Mouse (Mus musculus) MEL (cell line): ENCODE results near the gene Aen. TPM values are rescaled to one million over a fixed set of nuclear protein-coding genes. Genes with fewer than 3 reads are reported as not detected.

Experiments
- DNase-seq: peaks from one replicate; pipeline ENCODE4 v3.0.0; 2011; ENCODE audit warnings: low read depth, low spot score
- H3K27ac ChIP-seq: 2 replicates; pipeline ENCODE4 v1.5.1; 2012; ENCODE audit warnings: low read depth, mild to moderate bottlenecking, control low read depth, low read length, moderate library complexity; ENCODE audit not compliant: control insufficient read depth
- H3K27me3 ChIP-seq, 2 experiments: fragments of 150-350 bp in 1 of 2; sonication (generic) in 1 of 2; 2 replicates each; pipeline ENCODE4 v1.6.1; 2012; ENCODE audit warnings: low read length in 2 of 2, mild to moderate bottlenecking in 2 of 2, improper control_type of control experiment in 1 of 2, moderate library complexity in 1 of 2; ENCODE audit not compliant: insufficient read depth in 2 of 2, control insufficient read depth in 1 of 2
- H3K36me3 ChIP-seq, 2 experiments: 2 replicates each; pipeline ENCODE4 v1.6.1; 2012 to 2014; ENCODE audit warnings: low read length in 2 of 2, improper control_type of control experiment in 1 of 2, inconsistent platforms in 1 of 2, mild to moderate bottlenecking in 1 of 2; ENCODE audit not compliant: insufficient read depth in 2 of 2, control insufficient read depth in 1 of 2
- H3K4me1 ChIP-seq, 2 experiments: fragments of 150-350 bp in 1 of 2; sonication (generic) in 1 of 2; 2 replicates each; pipeline ENCODE4 v1.6.1; 2012; ENCODE audit warnings: low read length in 2 of 2, improper control_type of control experiment in 1 of 2, mild to moderate bottlenecking in 1 of 2; ENCODE audit not compliant: insufficient read depth in 2 of 2, control insufficient read depth in 1 of 2
- H3K4me3 ChIP-seq, 2 experiments: fragments of 150-350 bp in 1 of 2; sonication (generic) in 1 of 2; 2 replicates each; pipeline ENCODE4 v1.5.1; 2012; ENCODE audit warnings: low read depth in 2 of 2, low read length in 2 of 2, mild to moderate bottlenecking in 2 of 2, moderate library complexity in 2 of 2, control low read depth in 1 of 2, improper control_type of control experiment in 1 of 2; ENCODE audit not compliant: control insufficient read depth in 1 of 2, insufficient read depth in 1 of 2
- H3K79me2 ChIP-seq: 2 replicates; pipeline ENCODE4 v1.6.1; 2012; ENCODE audit warnings: mild to moderate bottlenecking, low read length, moderate library complexity; ENCODE audit not compliant: control insufficient read depth, poor library complexity, insufficient read depth
- H3K9ac ChIP-seq: 2 replicates; pipeline ENCODE4 v1.6.1; 2012; ENCODE audit warnings: low read depth, mild to moderate bottlenecking, control low read depth, low read length, moderate library complexity; ENCODE audit not compliant: control insufficient read depth, poor library complexity, severe bottlenecking
- H3K9me3 ChIP-seq: fragments of 150-350 bp; sonication (generic); replicated peaks from 2 replicates; pipeline ENCODE4 v1.6.1; 2012; ENCODE audit warnings: mild to moderate bottlenecking, low read length, improper control_type of control experiment, moderate library complexity; ENCODE audit not compliant: insufficient read depth
- BHLHE40 ChIP-seq: IDR thresholded peaks from 2 replicates; pipeline ENCODE4 v1.6.1; 2012; ENCODE audit warnings: low read depth, mild to moderate bottlenecking, inconsistent platforms, low read length, improper control_type of control experiment, borderline replicate concordance
- E2F4 ChIP-seq: IDR thresholded peaks from 2 replicates; pipeline ENCODE4 v1.6.1; 2011; ENCODE audit warnings: low read depth, low read length, improper control_type of control experiment, borderline replicate concordance
- ELF1 ChIP-seq: IDR thresholded peaks from 2 replicates; pipeline ENCODE4 v1.6.1; 2014; ENCODE audit warnings: low read depth, mild to moderate bottlenecking, inconsistent platforms, low read length, improper control_type of control experiment, moderate library complexity
- EP300 ChIP-seq, 2 experiments: IDR thresholded peaks; 2 replicates each; pipeline ENCODE4 v1.6.1; 2011; ENCODE audit warnings: improper control_type of control experiment in 2 of 2, low read length in 2 of 2, low read depth in 1 of 2, mild to moderate bottlenecking in 1 of 2
- GABPA ChIP-seq: IDR thresholded peaks from 2 replicates; pipeline ENCODE4 v1.6.1; 2012; ENCODE audit warnings: low read depth, mild to moderate bottlenecking, inconsistent platforms, low read length, improper control_type of control experiment, moderate library complexity
- GATA1 ChIP-seq: IDR thresholded peaks from 2 replicates; pipeline ENCODE4 v1.6.1; 2011; ENCODE audit warnings: low read depth, low read length, improper control_type of control experiment
- HCFC1 ChIP-seq: IDR thresholded peaks from 2 replicates; pipeline ENCODE4 v1.6.1; 2012; ENCODE audit warnings: low read depth, mild to moderate bottlenecking, inconsistent platforms, low read length, improper control_type of control experiment, moderate library complexity
- JUND ChIP-seq: IDR thresholded peaks from 2 replicates; pipeline ENCODE4 v1.6.1; 2011; ENCODE audit warnings: low read depth, mild to moderate bottlenecking, improper control_type of control experiment, low read length
- KAT2A ChIP-seq: conservative IDR thresholded peaks from 2 replicates; pipeline ENCODE4 v1.6.1; 2012; ENCODE audit warnings: low read depth, low read length, improper control_type of control experiment, inconsistent platforms
- MAX ChIP-seq: IDR thresholded peaks from 2 replicates; pipeline ENCODE4 v1.6.1; 2011; ENCODE audit warnings: low read length, improper control_type of control experiment
- MEF2A ChIP-seq: IDR thresholded peaks from 2 replicates; pipeline ENCODE4 v1.6.1; 2014; ENCODE audit warnings: low read depth, mild to moderate bottlenecking, inconsistent platforms, low read length, improper control_type of control experiment; ENCODE audit not compliant: poor library complexity, insufficient replicate concordance, severe bottlenecking; ENCODE audit errors: extremely low read depth
- MXI1 ChIP-seq: IDR thresholded peaks from 2 replicates; pipeline ENCODE4 v1.6.1; 2011; ENCODE audit warnings: mild to moderate bottlenecking, low read depth, low read length, improper control_type of control experiment
- MYB ChIP-seq: IDR thresholded peaks from 2 replicates; pipeline ENCODE4 v1.6.1; 2011; ENCODE audit warnings: mild to moderate bottlenecking, low read depth, low read length, improper control_type of control experiment
- NELFE ChIP-seq: IDR thresholded peaks from 2 replicates; pipeline ENCODE4 v1.6.1; 2011; ENCODE audit warnings: low read depth, low read length, improper control_type of control experiment
- NRF1 ChIP-seq: IDR thresholded peaks from 2 replicates; pipeline ENCODE4 v1.6.1; 2014; ENCODE audit warnings: low read depth, mild to moderate bottlenecking, inconsistent platforms, low read length, improper control_type of control experiment, moderate library complexity; ENCODE audit not compliant: poor library complexity, insufficient read depth, severe bottlenecking
- POLR2A ChIP-seq, 2 experiments: IDR thresholded peaks; 2 replicates each; pipeline ENCODE4 v1.6.1; 2011 to 2012; ENCODE audit warnings: low read length in 2 of 2, mild to moderate bottlenecking in 2 of 2, control low read depth in 1 of 2, improper control_type of control experiment in 1 of 2, low read depth in 1 of 2, moderate library complexity in 1 of 2; ENCODE audit not compliant: control insufficient read depth in 1 of 2, insufficient read depth in 1 of 2, poor library complexity in 1 of 2
- POLR2AphosphoS2 ChIP-seq: IDR thresholded peaks from 2 replicates; pipeline ENCODE4 v1.6.1; 2011; ENCODE audit warnings: low read length, improper control_type of control experiment
- POLR2AphosphoS5 ChIP-seq: IDR thresholded peaks from 2 replicates; pipeline ENCODE4 v1.6.1; 2012; ENCODE audit warnings: low read depth, borderline replicate concordance, mild to moderate bottlenecking, inconsistent platforms, low read length, moderate library complexity, mixed read lengths
- SIN3A ChIP-seq: IDR thresholded peaks from 2 replicates; pipeline ENCODE4 v1.6.1; 2012; ENCODE audit warnings: low read length, improper control_type of control experiment, inconsistent platforms
- SMC3 ChIP-seq: IDR thresholded peaks from 2 replicates; pipeline ENCODE4 v1.6.1; 2011; ENCODE audit warnings: low read depth, low read length, improper control_type of control experiment
- TBP ChIP-seq: IDR thresholded peaks from 2 replicates; pipeline ENCODE4 v1.8.0; 2011; ENCODE audit warnings: low read depth, low read length, improper control_type of control experiment
- TCF12 ChIP-seq: IDR thresholded peaks from 2 replicates; pipeline ENCODE4 v1.6.1; 2014; ENCODE audit warnings: low read depth, mild to moderate bottlenecking, inconsistent platforms, low read length, improper control_type of control experiment, moderate library complexity
- UBTF ChIP-seq: IDR thresholded peaks from 2 replicates; pipeline ENCODE4 v1.6.1; 2012; ENCODE audit warnings: low read depth, mild to moderate bottlenecking, inconsistent platforms, low read length, improper control_type of control experiment, moderate library complexity, borderline replicate concordance; ENCODE audit not compliant: insufficient read depth
- USF1 ChIP-seq: IDR thresholded peaks from 2 replicates; pipeline ENCODE4 v1.6.1; 2014; ENCODE audit warnings: low read depth, mild to moderate bottlenecking, inconsistent platforms, low read length, improper control_type of control experiment, moderate library complexity
- USF2 ChIP-seq, 2 experiments: IDR thresholded peaks; 2 replicates each; pipeline ENCODE4 v1.6.1; 2011 to 2012; ENCODE audit warnings: improper control_type of control experiment in 2 of 2, low read length in 2 of 2, borderline replicate concordance in 1 of 2, inconsistent platforms in 1 of 2, low read depth in 1 of 2, mild to moderate bottlenecking in 1 of 2; ENCODE audit not compliant: insufficient read depth in 1 of 2
- ZC3H11A ChIP-seq: IDR thresholded peaks from 2 replicates; pipeline ENCODE4 v1.6.1; 2012; ENCODE audit warnings: low read depth, mild to moderate bottlenecking, inconsistent platforms, low read length, improper control_type of control experiment
- ZKSCAN1 ChIP-seq: IDR thresholded peaks from 2 replicates; pipeline ENCODE4 v1.6.1; 2012; ENCODE audit warnings: low read depth, mild to moderate bottlenecking, inconsistent platforms, low read length, improper control_type of control experiment, moderate library complexity
- polyA plus RNA-seq, 2 experiments: library from polyadenylated mRNA; stranded (reverse) in 1 of 2; unstranded in 1 of 2; fragments of >175 nt in 1 of 2; fragments of >200 nt in 1 of 2; gene quantifications; 2 replicates each; pipeline versions ENCODE4 v1.2.1 to v1.2.4; 2012; ENCODE audit warnings: low replicate concordance in 2 of 2, low read depth in 1 of 2; ENCODE audit not compliant: insufficient read length in 2 of 2, insufficient read depth in 1 of 2, missing spikeins in 1 of 2
- total RNA-seq: library from RNA; depleted of rRNA; stranded (reverse); fragments of 300-350 nt; gene quantifications from 2 replicates; pipeline ENCODE4 v1.2.3, GENCODE M21; 2012

Gene Aen
- total and polyA plus RNA-seq, 3 experiments, result 95.9 to 97.7 TPM; not detected in 1

GRCm38 (mm10) chr7:78868731-78869130 lies 26.9 kb upstream of the Aen start:
- Histone ChIP-seq H3K4me1 (peaks cover 0 to 15% of the 10 kb centered on the region in 2 experiments; a peak in 2 of 4 replicates), H3K9ac (no peak overlapping the region), H3K9me3 (no peaks in the 10 kb centered on the region), H3K27me3 (no peaks in the 10 kb centered on the region), H3K79me2 (no peaks in the 10 kb centered on the region), H3K36me3 (peaks cover 0 to 5% of the 10 kb centered on the region in 2 experiments; a peak in 2 of 4 replicates), H3K4me3 (no peak overlapping the region), H3K27ac (no peak overlapping the region)
- TF ChIP-seq POLR2A (IDR thresholded peaks at IDR 0.05; ENCODE audit: control insufficient read depth in 1 of 2, insufficient read depth in 1 of 2, low read depth in 1 of 2, low read length in 2 of 2, poor library complexity in 1 of 2) (no peak), KAT2A (no peak), ZKSCAN1 (no peak), GATA1 (no peak), GABPA (no peak), BHLHE40 (no peak), USF2 (IDR thresholded peaks at IDR 0.05; ENCODE audit: borderline replicate concordance in 1 of 2, insufficient read depth in 1 of 2, low read depth in 1 of 2, low read length in 2 of 2) (no peak), ELF1 (no peak), HCFC1 (no peak), POLR2AphosphoS5 (no peak), UBTF (no peak), MAX (no peak), MXI1 (no peak), ZC3H11A (no peak), JUND (no peak), EP300 (IDR thresholded peaks at IDR 0.05; ENCODE audit: low read depth in 1 of 2, low read length in 2 of 2) (no peak)
- no peak for DNase-seq

- no peak overlapping the region for H3K27ac ChIP-seq
- H3K9ac ChIP-seq, result no peak overlapping the region
- H3K4me1 ChIP-seq, result no peaks in the 10 kb centered on the region
- no peak for DNase-seq
- no peaks in the 10 kb centered on the region for H3K9me3 ChIP-seq
- H3K79me2 ChIP-seq, result no peaks in the 10 kb centered on the region
- TF ChIP-seq NRF1, result no peak
- TF ChIP-seq JUND, result no peak
- no peak for TF ChIP-seq ZKSCAN1
- TF ChIP-seq SIN3A, result no peak
- TF ChIP-seq E2F4, result no peak
- TF ChIP-seq POLR2AphosphoS2, result no peak
- no peak for TF ChIP-seq POLR2AphosphoS5
- no peak for TF ChIP-seq SMC3
- TF ChIP-seq EP300 (IDR thresholded peaks at IDR 0.05; ENCODE audit: low read depth in 1 of 2, low read length in 2 of 2), result no peak
- TF ChIP-seq MEF2A, result no peak
- TF ChIP-seq MYB, result no peak
- TF ChIP-seq ZC3H11A, result no peak
- TF ChIP-seq BHLHE40, result no peak
- no peak for TF ChIP-seq USF2 (IDR thresholded peaks at IDR 0.05; ENCODE audit: borderline replicate concordance in 1 of 2, insufficient read depth in 1 of 2, low read depth in 1 of 2, low read length in 2 of 2)
- no peak for TF ChIP-seq UBTF
- TF ChIP-seq TCF12, result no peak
- TF ChIP-seq USF1, result no peak
- TF ChIP-seq NELFE, result no peak
- TF ChIP-seq TBP, result no peak
- TF ChIP-seq KAT2A, result no peak
- no peaks in the 10 kb centered on the region; a peak in 1 of 4 replicates for H3K36me3 ChIP-seq
- no peak overlapping the region for H3K4me3 ChIP-seq
- peaks cover 0 to 2% of the 10 kb centered on the region in 2 experiments; a peak in 1 of 4 replicates for H3K27me3 ChIP-seq
Observed at GRCm38 (mm10) chr7:78872366-78872765, 23.3 kb upstream of the Aen start.
